Comparison of ENCODE assay signal across 16 mouse cellular contexts in genomic region chr4:126447126-126447525, GRCm38 (mm10).
"Had no signal": no experiment of that assay in that cellular context is flagged by ENCODE, and none has a peak within 500 bp of the region (broad histone marks: within the 10 kb centered on the region; RNA-seq: fewer than 3 reads in every experiment).

No protein-coding gene starts in this region.

- ATAC-seq: intestine, embryonic 16.5 days; liver, postnatal 0 days had no signal

- H3K27ac ChIP-seq: limb, embryonic 12.5 days; limb, embryonic 15.5 days; liver, embryonic 14.5 days; stomach, postnatal 0 days had no signal

- H3K27me3 ChIP-seq: limb, embryonic 12.5 days; limb, embryonic 15.5 days had no signal

- H3K4me2 ChIP-seq: limb, embryonic 12.5 days; limb, embryonic 15.5 days; liver, embryonic 11.5 days; midbrain, embryonic 11.5 days had no signal

- DNase-seq: kidney, adult 18-20 months; kidney, adult 9 months; kidney, postnatal 14 days; kidney, postnatal 4 days; left cerebral cortex, postnatal 4 days; liver, postnatal 0 days; midbrain, embryonic 14.5 days; thymus, adult 18-20 months; thymus, postnatal 36 days had no signal

- H3K9me3 ChIP-seq: limb, embryonic 12.5 days; limb, embryonic 15.5 days had no signal

- H3K4me1 ChIP-seq: limb, embryonic 12.5 days; limb, embryonic 15.5 days had no signal

- H3K9ac ChIP-seq: limb, embryonic 12.5 days; limb, embryonic 15.5 days; liver, embryonic 14.5 days; liver, postnatal 0 days had no signal

- H3K4me3 ChIP-seq: limb, embryonic 12.5 days; limb, embryonic 15.5 days had no signal
